Mouse (Mus musculus) embryonic fibroblast, embryonic 13.5 days (primary cell): ENCODE results near the gene Themis3.

Experiments used
- CTCF ChIP-seq: IDR thresholded peaks from 2 replicates; pipeline ENCODE4 v1.5.1; 2011; ENCODE audit warnings: mild to moderate bottlenecking, control low read depth, low read length, moderate library complexity, borderline replicate concordance; ENCODE audit not compliant: insufficient read depth
- POLR2A ChIP-seq: IDR thresholded peaks from 2 replicates; pipeline ENCODE4 v1.6.1; 2011; ENCODE audit warnings: low read depth, mild to moderate bottlenecking, control low read depth, low read length, moderate library complexity

GRCm38 (mm10) chr17:66507049-66507954 lies 87.1 kb downstream of the Themis3 start:
- TF ChIP-seq CTCF (no peak), POLR2A (no peak)
